Mouse (Mus musculus) CD4-positive, CD25-positive, alpha-beta regulatory T cell, adult 4 months (primary cell): ENCODE data around the gene Krt83. TPM values are rescaled to one million over a fixed set of nuclear protein-coding genes. Genes with fewer than 3 reads are reported as not detected.
"Not testable (repeated sequence)": the region's sequence is repeated elsewhere in the genome, so short reads cannot be mapped to it uniquely, and the experiment has no call there.

Experiments used
- ATAC-seq: one replicate; pipeline ENCODE4 v1.8.0; 2017
- polyA plus RNA-seq, 2 experiments: library from polyadenylated mRNA; unstranded; fragments of 100-300 nt; shearing (Covaris generic); gene quantifications; one replicate each; pipeline ENCODE4 v1.2.1; 2017

Krt83 gene
- 1 to 10 TPM; 3.2 to 7.4 TPM for polyA plus RNA-seq

DNA sequence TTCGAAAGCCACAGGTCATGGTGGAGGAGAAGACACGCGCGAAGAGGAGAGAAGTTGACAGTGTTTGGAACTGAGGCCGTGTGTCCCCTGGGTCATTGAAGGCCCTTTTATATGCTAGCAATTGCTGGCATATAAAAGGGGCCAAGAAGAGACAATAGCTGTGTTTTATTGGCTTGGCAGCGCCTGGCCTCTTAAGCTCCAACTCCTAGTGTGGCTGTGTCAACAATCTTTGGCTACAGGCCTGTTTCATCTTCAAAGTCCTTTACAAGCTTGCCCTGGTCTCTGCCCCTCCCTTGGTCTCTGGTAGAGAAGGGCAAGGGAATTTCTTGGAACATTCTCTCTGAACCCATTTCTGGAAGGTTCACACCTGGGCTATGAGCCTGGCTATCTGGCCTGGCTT, at the start of gene Krt83:
Gene Krt83 (minus strand): TSS at position 82 of the 400 bp plus-strand sequence.
- no peak for ATAC-seq

GRCm38 (mm10) chr15:101538580-101538900, 47.2 kb upstream of the Krt83 start:
- no peak for ATAC-seq

GRCm38 (mm10) chr15:101537864-101538579, 46.7 kb upstream of the Krt83 start:
- ATAC-seq: no peak

- no peak for ATAC-seq
Observed at GRCm38 (mm10) chr15:101536054-101536850, 44.9 kb upstream of the Krt83 start.

GRCm38 (mm10) chr15:101532720-101533119, 41.4 kb upstream of the Krt83 start, which contains the start of gene Krt84:
TSS of gene Krt84 (minus strand) at chr15:101532820.
- ATAC-seq: no peak

DNA sequence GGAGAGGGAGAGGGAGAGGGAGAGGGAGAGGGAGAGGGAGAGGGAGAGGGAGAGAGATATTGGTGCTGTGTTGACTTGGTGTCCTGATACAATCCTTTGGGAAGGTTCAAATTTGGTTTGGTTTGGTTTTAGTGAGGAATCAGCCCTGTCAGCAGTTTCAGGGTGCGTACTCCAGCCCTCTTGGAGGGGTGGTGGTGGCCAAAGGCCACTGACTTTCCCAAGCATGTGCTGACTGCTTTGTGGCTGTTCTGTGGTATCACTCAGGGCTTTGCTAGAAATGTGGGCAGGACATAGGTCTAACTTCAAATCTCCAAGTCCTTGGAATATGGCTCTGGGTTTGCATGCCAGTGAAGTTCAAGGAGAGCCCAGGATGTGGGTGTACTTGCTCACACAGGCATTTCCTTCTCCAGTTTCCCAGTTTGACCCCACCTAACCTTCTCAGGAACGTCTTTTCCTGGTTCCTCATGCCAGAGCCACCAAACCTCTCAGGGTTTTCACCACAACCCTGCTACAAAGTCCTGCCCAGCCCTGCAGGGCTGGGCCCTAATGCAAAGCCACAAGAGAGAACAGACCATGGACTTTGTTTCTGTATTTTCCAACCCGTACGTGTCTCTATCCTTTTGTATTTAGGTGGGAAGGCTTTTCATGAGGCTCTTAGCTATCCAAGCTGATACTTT, 31.4 kb upstream of the Krt83 start:
- ATAC-seq: no peak

DNA sequence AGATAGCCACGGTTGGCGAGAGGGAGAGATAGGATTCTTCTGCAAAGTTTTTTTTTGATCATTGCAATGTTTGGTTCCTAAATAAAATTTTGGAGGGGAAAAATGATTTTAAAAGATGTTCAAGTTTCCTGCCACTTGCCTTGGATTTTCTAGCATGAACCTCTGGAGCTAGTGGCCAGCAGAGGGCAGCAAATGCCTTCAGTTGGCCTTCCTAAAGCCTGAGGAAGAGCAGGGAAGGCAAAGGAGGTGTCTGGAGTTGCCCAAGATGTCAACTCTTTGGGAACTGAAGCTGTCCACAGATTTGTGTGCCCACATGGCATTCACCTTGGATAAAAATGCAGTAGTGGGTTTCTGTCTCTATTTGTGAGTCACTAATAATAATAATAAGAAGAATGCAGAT, 28.5 kb upstream of the Krt83 start:
- no peak for ATAC-seq

- ATAC-seq: not testable (repeated sequence)
Observed at GRCm38 (mm10) chr15:101517161-101517560, 25.8 kb upstream of the Krt83 start, which contains the start of gene Gm49425. TSS of gene Gm49425 (minus strand) at chr15:101517261.

DNA sequence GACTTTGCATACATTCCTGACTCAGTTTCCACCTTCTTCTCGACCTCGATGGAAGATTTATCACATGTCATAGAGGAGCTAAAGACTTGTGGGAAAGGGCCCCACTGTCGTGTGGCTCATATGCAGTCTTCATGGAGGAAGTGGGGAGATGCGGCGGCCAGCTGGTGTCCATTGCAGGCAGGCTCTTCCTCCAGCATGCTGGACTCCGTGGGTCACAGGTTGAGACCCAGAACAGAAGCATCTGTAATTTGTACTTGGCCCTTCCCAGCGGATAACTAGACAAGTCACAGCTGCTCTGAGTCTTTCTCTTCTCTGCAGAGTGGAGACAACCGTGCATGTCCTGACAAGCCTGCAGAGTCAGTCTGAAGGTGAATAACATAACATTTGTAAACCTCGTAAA, 16.9 kb upstream of the Krt83 start:
- no peak for ATAC-seq

DNA sequence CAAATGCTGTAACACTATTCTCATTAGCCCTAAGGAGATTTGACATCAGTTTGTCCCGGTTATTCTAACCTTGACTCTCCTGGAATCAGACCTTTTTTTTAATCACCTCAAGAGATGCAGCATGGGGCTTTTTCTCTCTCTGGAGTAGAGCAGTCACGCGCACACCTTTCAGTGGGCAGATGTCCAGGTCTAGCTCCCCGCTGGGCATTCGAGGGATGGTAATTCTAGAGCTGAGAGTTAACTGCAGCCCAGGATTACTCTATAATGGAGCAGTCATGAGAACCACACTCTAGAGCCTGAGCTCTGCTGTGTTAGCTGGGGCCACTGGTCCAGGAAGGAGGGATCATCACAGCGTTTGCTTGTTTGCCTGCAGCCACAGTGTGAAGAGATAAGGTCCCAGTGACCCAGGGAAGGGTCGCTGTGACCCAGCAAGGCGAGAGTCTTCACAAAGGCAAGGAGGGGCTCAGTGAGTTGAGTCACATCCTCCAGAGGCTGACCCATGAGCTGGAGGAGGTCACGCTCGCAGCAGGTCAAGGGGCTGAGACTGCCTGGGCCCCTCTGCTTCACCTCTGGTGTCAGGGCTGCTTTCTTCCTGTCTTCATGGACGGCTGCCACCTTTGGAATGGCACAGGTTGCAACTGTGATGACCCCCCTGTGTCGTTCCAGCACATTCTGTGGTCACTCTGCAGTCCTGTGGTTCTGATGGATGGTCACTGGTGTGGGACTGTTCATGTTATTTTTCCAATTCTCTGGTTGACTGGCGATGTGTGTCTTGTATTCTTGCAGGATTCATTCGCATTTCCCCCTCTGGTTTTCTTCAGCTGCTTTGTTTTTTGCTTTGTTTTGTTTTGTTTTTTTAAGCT, 15.8 kb upstream of the Krt83 start:
- no peak for ATAC-seq

DNA sequence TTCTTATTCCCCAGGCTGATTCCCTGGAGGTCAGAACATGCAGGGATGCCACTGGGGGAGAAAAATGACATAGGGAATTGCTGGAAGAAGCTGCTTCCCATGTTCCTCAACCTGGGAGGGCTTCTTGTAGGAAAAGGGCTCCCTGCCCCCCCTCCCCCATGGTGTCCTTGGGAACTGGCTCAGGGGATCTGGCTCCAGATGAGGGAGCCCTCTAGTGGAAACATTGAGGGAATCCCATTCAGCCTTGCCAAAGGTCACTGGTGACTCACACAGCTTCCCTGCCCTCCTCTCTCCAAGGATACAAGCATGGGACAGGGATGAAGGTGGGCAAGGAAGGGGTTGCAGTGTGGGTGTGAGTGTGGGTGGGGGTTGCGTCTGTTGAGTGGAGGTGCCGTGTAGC, 5.9 kb upstream of the Krt83 start:
- ATAC-seq: no peak

DNA sequence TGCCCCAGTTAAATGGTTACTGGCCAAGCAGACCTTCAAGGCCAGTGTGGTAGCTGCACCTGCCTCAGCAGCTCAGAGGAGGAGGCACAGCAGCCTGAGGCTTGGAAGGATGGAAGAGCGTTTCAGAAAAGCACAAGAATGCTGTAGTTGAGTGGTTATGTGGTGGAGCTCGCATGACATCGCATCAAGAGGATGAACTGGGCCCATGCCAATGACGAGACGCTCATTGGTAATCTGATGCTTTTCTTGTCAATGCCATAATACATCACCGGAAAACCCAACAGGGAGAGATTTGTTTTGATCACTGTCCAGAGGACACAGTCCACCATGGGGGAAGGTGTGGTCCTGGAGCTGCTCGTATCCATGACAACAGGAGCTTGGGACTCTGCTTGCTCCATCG, 4.0 kb upstream of the Krt83 start:
- no peak for ATAC-seq

DNA sequence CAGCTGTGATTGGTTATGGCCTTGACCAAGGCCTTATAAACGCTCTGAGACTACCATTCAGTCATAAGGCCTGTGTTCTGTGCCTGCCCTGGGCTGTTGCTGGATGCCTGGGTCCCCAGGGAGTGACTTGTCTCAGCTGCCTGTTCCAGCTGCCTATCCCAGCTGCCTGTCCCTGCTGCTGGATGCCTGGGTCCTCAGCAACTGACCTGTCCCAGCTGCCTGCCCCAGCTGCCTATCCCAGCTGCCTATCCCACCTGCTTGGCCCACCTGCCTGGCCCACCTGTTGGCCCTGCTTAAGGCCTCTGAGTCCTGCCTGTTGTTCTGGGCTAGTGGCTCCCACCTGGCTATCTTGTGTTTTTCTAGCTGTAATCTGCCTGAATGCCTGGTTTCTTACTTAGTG, 2.9 kb upstream of the Krt83 start:
- no peak for ATAC-seq

DNA sequence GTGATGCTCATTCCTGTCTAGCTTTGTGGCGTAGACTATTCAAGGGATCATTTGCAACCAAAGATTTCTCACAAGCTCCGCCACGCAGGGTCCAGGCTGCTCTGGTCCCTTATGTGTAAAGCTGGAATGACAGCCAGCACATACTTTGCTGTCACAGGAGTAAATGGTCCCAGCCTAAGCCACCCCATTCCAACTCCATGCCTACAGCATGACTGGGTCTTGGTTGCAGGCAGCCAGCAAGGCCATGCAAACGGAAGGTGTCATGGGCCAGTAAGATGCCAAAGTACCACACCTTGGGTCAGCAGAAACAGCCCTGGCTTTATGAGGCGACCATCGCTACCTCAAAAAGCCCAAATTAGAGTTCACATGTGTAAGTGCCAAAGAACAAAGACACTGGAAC, 2.4 kb upstream of the Krt83 start:
- ATAC-seq: no peak

- ATAC-seq: no peak
Observed at GRCm38 (mm10) chr15:101492718-101493117, 1.4 kb upstream of the Krt83 start.

GRCm38 (mm10) chr15:101485911-101486635, 5.2 kb downstream of the Krt83 start:
- ATAC-seq: peak; percentile 53

DNA sequence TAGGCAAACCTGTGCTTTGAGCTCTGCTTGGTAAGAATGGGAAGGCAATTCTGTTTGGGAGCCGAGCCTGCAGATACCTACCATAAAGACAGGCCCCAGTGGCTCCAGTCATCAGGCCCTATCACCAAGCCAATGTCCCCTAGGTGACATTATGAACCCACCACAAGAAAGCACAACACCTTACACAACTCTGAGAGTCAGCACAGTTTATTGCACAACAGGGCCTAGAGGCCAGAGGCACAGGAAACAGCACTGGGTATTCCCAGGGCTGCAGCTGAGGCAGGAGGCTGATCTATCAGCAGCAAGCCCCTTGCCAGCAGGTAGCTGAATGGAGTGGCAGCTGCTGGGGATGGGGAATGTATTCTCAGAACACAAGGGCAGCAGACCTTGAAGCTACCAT, 6.4 kb downstream of the Krt83 start:
- ATAC-seq: no peak

DNA sequence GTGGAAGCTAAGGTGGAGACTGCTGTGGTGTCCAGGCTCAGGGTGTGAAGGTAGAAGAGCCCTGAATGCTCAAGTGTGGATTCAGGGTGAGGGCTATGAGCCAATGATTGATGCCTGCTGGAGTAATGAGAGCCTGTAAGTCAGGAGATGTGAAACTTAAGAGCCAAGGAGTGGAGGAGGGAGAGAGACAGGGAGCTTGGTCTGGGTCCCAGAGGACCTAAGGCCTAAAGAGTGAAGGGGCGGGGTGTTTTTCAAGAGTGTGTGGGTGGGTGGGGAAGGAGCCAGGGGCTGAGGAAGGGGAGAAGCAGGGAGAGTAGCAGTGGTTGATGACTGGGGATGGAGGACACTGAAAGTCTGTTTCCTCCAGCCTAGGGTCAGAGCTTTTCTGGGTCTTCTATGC, 7.7 kb downstream of the Krt83 start:
- ATAC-seq: no peak

- no peak for ATAC-seq
Observed at GRCm38 (mm10) chr15:101482056-101482455, 9.3 kb downstream of the Krt83 start.

- no peak for ATAC-seq
Observed at GRCm38 (mm10) chr15:101479666-101480060, 11.6 kb downstream of the Krt83 start.

DNA sequence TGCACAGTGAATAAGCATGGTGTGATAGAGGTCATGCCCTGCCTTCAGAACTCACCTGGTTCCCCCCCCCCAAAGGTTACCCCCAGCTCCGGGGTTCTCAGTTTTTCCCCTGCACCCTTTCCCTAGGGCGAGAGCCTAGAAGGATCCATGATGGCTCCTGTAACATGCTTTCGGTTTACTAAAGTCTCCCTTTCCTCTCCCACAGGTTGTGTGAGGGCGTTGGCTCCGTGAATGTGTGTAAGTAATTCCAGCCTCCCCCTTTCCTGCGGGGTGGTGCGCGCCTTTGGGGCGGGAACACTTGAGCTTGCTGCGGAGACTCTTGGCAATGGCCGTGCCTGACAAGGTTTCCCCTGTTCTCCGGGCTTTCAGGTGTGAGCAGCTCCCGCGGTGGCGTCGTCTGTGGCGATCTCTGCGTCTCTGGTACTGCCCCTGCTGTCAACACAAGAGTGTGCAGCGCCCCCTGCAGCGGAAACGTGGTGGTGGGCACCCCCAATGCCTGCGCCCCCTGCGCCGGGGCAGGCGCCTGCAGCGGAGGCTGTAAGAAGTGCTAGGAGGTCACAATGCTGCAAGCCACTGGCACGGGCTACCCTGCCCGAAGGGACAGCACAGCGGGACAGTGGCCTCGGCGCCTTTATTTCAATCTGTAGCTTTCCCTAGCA, 12.2 kb downstream of the Krt83 start:
- peak; percentile 60 for ATAC-seq
